Mouse (Mus musculus) lung, adult 10 weeks (tissue): ENCODE data around the gene Ada. TPM values are rescaled to one million over a fixed set of nuclear protein-coding genes. Genes with fewer than 3 reads are reported as not detected.

ENCODE experiments used
- polyA plus RNA-seq: library from polyadenylated mRNA; stranded (reverse); fragments of 350-450 nt; fragmentation: Illumina TruSeq; extraction: RNeasy Lipid Tissue Mini Kit (QIAGEN cat#74804); gene quantifications from one replicate; pipeline ENCODE4 v1.2.3, GENCODE M21; 2014; ENCODE audit warnings: low read depth, low replicate concordance; ENCODE audit not compliant: insufficient read depth

Ada gene
- polyA plus RNA-seq = 3.5 TPM

DNA sequence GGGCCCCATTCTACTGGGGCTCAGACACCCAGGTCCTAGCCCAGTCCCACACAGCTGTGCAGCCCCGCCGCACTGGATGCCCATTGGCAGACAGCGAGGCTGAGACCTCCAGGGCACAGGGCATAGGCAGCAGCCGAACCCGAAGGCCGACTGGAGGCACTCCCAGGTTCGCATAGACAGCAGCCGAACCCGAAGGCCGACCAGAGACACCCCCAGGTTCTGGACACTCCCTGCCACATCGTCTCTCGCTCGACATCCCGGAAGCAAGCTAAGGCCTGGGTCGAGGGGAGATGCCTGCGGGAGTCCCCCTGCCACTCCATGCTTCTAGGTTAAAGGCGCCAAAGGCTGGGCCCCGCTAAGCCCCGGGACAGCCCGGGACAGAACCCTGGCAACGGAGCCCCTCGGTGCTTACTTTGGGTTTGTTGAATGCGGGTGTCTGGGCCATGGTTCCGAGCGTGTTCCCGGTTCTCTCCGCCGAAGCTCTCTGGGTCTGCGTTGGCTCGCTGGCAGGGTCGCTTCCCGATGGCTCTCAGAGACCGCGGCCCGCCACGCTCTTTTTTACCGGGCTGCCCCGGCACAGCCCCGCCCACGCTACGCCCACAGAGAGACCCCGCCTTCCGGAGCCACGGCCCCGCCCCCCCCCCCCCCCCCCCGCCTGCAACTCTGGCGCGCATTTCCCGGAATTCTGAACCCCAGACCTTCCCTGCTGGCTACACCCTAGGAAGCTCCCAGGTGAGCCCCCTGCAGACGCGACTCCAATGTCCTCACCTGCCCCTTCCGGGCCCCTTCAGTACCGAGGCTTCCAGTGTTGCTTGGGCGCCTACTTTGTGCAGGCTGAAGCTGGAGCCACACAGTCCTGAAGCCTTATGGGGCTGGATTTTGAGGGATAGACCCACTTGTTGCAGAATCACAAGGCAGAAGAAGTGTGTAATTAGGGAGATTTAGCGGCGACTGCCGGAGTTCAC, at the start of gene Ada:
TSS of gene Ada (minus strand) at position 593 of the 965 bp plus-strand sequence.

Other genes with a start within 250 kb of the Ada start
- gene Hnf4a, start 243.4 kb downstream of the Ada start, polyA plus RNA-seq = not detected
- gene Ttpal, start 147.9 kb downstream of the Ada start, polyA plus RNA-seq = 9.4 TPM
- 365 TPM for gene Serinc3, start 105.1 kb downstream of the Ada start, polyA plus RNA-seq
- 80.5 TPM for gene Pkig, start 91.9 kb downstream of the Ada start, polyA plus RNA-seq
- gene Ccn5, start 70.6 kb upstream of the Ada start, polyA plus RNA-seq = 44.0 TPM
- gene Kcnk15, start 103.4 kb upstream of the Ada start, polyA plus RNA-seq = not detected
- 0.11 TPM for gene Rims4, start 168.4 kb upstream of the Ada start, polyA plus RNA-seq
- 116 TPM for gene Ywhab, start 244.7 kb upstream of the Ada start, polyA plus RNA-seq